Mouse (Mus musculus) neural tube, embryonic 15.5 days (tissue): Measurements from ENCODE around the gene Rad54l. TPM values are rescaled to one million over a fixed set of nuclear protein-coding genes. Genes with fewer than 3 reads are reported as not detected.

Experiments
- ATAC-seq: fragments of 200-750 bp; cut with Nextera tagmentation; 2 replicates; pipeline ENCODE4 v1.8.0; 2017; ENCODE audit warnings: mild to moderate bottlenecking, moderate TSS enrichment, moderate library complexity; ENCODE audit not compliant: low FRiP score
- H3K27ac ChIP-seq: fragments of 300-500 bp; sonication (generic); replicated peaks from 2 replicates; pipeline ENCODE4 v1.5.1; 2015; ENCODE audit warnings: mild to moderate bottlenecking, inconsistent platforms
- H3K27me3 ChIP-seq: fragments of 300-500 bp; sonication (generic); replicated peaks from 2 replicates; pipeline ENCODE4 v1.6.1; 2015; ENCODE audit warnings: inconsistent platforms
- H3K36me3 ChIP-seq: fragments of 300-500 bp; sonication (generic); 2 replicates; pipeline ENCODE4 v1.6.1; 2015; ENCODE audit warnings: inconsistent platforms
- H3K4me1 ChIP-seq: fragments of 300-500 bp; sonication (generic); 2 replicates; pipeline ENCODE4 v1.6.1; 2015; ENCODE audit warnings: inconsistent platforms
- H3K4me2 ChIP-seq: fragments of 300-500 bp; sonication (generic); 2 replicates; pipeline ENCODE4 v1.6.1; 2015; ENCODE audit warnings: inconsistent platforms, mild to moderate bottlenecking, moderate library complexity
- H3K4me3 ChIP-seq: fragments of 300-500 bp; sonication (generic); replicated peaks from 2 replicates; pipeline ENCODE4 v1.5.1; 2015; ENCODE audit warnings: mild to moderate bottlenecking, inconsistent platforms
- H3K9ac ChIP-seq: fragments of 300-500 bp; sonication (generic); replicated peaks from 2 replicates; pipeline ENCODE4 v1.6.1; 2015; ENCODE audit warnings: mild to moderate bottlenecking, inconsistent platforms
- H3K9me3 ChIP-seq: fragments of 300-500 bp; sonication (generic); replicated peaks from 2 replicates; pipeline ENCODE4 v1.6.1; 2016; ENCODE audit warnings: inconsistent platforms
- whole genome bisulfite sequencing: fragments of 180-500 bp; shearing (Covaris S2); methylation state at CpG from one replicate; pipeline ENCODE4 v1.1.7; 2015; ENCODE audit warnings: mixed read lengths; 5-methylcytosine and 5-hydroxymethylcytosine counted together
- polyA plus RNA-seq: library from polyadenylated mRNA; unstranded; fragments of >200 nt; fragmentation: Nextera tagmentation; extraction: Ambion mirVana; gene quantifications from 2 replicates; pipeline ENCODE4 v1.2.1, GENCODE M21; 2015

The Rad54l gene
- polyA plus RNA-seq, 1 experiment from 2014 or later: 5.6 TPM

DNA sequence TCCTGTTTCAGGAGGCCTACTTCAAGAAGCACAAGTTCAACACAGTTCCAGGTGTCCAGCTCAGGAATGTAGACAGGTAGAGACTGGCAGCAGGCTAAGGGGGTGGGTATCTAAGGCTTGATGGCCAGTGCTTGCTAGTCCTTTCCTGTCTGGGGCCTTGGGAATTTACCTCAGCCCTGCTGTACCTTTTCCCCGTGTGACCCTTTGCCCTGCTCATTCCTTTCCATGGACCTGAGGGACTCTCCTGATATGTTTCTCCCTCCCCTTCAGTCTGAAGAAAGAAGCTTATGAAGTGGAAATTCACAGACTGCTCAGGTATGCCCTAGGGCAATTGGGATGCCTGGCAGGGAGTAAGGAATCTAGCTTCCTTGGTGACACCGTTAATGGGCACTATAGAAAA is 34.4 kb upstream of the Rad54l start:
- WGBS: 92% methylated on average over 2 of the region's 2 CpGs
- no peak overlapping the region for H3K27ac ChIP-seq
- no peaks in the 10 kb centered on the region for H3K27me3 ChIP-seq
- H3K9me3 ChIP-seq: no peaks in the 10 kb centered on the region
- H3K36me3 ChIP-seq: peaks cover 79% of the 10 kb centered on the region
- no peaks in the 10 kb centered on the region for H3K4me1 ChIP-seq
- H3K4me3 ChIP-seq: no peak overlapping the region
- no peak overlapping the region for H3K9ac ChIP-seq
- no peak overlapping the region for H3K4me2 ChIP-seq
- ATAC-seq: no peak

DNA sequence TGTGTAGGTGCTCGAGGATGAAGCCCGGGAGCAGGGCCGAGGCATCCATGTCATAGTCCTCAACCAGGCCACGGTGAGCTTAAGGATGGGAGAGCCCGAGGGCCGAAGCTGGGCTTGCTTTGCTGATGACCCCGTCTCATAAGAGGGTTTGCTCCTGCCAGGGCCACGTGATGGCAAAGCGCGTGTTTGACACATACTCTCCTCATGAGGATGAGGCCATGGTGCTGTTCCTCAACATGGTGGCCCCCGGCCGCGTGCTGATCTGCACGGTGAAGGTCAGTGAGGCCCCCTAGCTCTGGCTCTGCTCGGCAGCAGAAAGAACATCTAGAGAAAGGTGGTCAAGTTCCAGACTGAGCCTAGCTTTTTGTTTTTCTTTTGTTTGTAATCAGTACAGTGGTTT is 29.2 kb upstream of the Rad54l start:
- ATAC-seq: no peak
- Histone ChIP-seq H3K27ac (no peak overlapping the region), H3K4me1 (peaks cover 21% of the 10 kb centered on the region), H3K9ac (no peak overlapping the region), H3K9me3 (no peaks in the 10 kb centered on the region), H3K27me3 (no peaks in the 10 kb centered on the region), H3K36me3 (peaks cover 57% of the 10 kb centered on the region), H3K4me2 (no peak overlapping the region), H3K4me3 (no peak overlapping the region)
- WGBS: 93% methylated on average over 15 of the region's 15 CpGs

DNA sequence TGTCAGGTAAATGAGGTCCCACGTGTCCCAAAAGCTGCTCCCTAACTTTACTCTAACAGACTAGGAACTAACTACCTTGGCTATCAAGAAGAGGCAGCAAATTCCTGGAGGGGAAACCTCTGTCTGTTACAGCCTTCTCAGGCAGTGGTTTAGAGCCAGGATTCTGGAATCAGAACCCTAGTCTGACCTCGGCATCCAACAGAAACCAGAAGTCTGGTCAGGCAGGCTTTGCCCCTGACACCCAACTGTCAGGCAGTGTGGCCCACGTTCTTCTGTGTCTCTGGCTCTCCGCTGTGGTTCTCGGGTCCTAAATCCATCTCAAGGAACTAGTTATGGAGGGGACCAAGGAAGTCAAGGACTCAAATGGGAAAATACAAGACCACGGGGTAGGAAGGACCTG is 27.7 kb upstream of the Rad54l start, which contains the start of gene Lurap1:
Gene Lurap1 (minus strand): TSS at position 101 of the 400 bp plus-strand sequence.
- WGBS: 84% methylated on average over 6 of the region's 6 CpGs
- Histone ChIP-seq H3K27me3 (no peaks in the 10 kb centered on the region), H3K4me2 (peak within 1 kb of the TSS; percentile 64), H3K9me3 (no peaks in the 10 kb centered on the region), H3K27ac (peak within 1 kb of the TSS; percentile 86), H3K36me3 (peaks cover 43% of the 10 kb centered on the region), H3K4me3 (peak within 1 kb of the TSS; percentile 68), H3K4me1 (peaks cover 21% of the 10 kb centered on the region), H3K9ac (peak within 1 kb of the TSS; percentile 87)
- no peak for ATAC-seq

DNA sequence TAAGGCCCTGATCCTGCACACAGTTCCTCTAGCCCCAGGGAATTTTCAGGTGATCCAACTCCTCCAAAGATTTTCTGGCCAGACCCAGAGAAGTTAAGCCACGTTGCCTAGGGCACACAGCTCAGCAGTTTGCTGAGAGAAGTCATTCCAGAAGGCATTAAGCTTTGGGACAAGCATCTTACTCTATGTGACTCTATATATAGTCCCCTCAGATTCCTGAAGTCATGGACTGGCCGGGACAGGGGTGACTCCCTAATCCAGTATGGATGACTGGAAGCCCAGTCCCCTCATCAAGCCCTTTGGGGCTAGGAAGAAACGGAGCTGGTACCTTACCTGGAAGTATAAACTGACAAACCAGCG is 27.4 kb upstream of the Rad54l start:
- peak overlapping the region; percentile 87 for H3K9ac ChIP-seq
- H3K27ac ChIP-seq: peak overlapping the region; percentile 86
- peaks cover 21% of the 10 kb centered on the region for H3K4me1 ChIP-seq
- no peaks in the 10 kb centered on the region for H3K27me3 ChIP-seq
- ATAC-seq: peak; percentile 4; the same call in 1 of the 2 replicates
- peak overlapping the region; percentile 68 for H3K4me3 ChIP-seq
- H3K36me3 ChIP-seq: peaks cover 39% of the 10 kb centered on the region
- WGBS: 27% methylated on average over 4 of the region's 4 CpGs
- no peaks in the 10 kb centered on the region for H3K9me3 ChIP-seq
- peak overlapping the region; percentile 64 for H3K4me2 ChIP-seq

DNA sequence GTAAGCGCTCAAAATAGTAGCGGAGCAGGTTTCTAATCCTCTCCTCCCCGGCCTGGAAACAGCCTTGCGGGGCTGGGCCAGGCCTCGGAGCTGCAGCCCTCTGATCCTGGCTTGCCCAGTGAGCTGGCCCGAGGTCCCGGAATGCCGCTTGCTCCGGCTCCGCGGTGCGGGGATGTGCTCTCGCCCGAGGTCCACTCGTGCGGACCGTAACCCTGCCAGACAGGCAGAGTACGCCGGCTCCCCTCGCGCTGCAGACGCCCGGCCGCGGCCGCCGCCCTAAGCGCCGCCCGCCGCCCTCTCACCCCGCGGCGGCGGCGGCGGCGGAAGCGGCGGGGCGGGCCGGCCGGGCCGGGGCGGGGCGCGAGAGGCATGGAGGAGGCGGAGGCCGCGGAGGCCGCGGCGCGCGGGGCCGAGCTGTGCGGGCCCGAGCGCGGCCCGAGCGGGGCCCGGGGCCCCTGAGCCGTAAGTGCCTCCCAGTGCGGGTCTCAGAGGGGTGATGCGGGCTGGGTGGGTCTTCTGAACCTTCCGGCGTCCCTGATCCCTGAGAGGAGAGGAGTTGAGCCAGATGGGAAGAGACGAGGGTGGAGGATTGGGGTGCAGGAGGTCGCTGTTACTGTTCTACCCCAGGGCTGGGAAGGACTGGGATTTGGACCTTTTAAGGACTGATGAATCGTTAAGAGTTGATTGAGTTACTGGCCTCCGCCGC is 26.8 kb upstream of the Rad54l start:
- H3K4me1 ChIP-seq: peaks cover 21% of the 10 kb centered on the region
- peak overlapping the region; percentile 64 for H3K4me2 ChIP-seq
- no peaks in the 10 kb centered on the region for H3K9me3 ChIP-seq
- H3K9ac ChIP-seq: peak overlapping the region; percentile 87
- H3K27ac ChIP-seq: peak overlapping the region; percentile 86
- no peaks in the 10 kb centered on the region for H3K27me3 ChIP-seq
- under 1% methylated on average over 64 of the region's 73 CpGs for WGBS
- H3K4me3 ChIP-seq: peak overlapping the region; percentile 68
- peak; percentile 94 for ATAC-seq
- peaks cover 33% of the 10 kb centered on the region for H3K36me3 ChIP-seq

DNA sequence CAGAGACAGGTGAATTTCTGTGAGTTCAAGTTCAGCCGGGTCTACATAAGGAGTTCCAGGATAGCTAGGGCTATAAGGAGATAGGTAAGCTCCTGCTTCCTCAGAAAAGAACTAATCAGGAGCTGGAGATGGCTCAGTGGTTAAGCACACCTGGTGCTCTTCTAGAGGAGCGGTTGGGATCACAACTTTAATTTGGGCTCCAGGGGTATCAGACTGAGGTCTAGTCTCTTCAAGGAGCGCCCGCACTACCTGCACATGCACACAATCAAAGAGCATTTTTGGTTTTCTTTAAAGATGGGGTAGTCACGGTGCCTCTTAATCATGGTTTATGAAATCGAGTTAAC is 26.3 kb upstream of the Rad54l start:
- ATAC-seq: peak; percentile 25; the same call in 1 of the 2 replicates
- H3K4me2 ChIP-seq: peak overlapping the region; percentile 64
- H3K9ac ChIP-seq: peak overlapping the region; percentile 87
- H3K9me3 ChIP-seq: no peaks in the 10 kb centered on the region
- peak overlapping the region; percentile 68 for H3K4me3 ChIP-seq
- H3K36me3 ChIP-seq: peaks cover 28% of the 10 kb centered on the region
- WGBS: 23% methylated on average over 6 of the region's 6 CpGs
- H3K4me1 ChIP-seq: peaks cover 22% of the 10 kb centered on the region
- H3K27me3 ChIP-seq: no peaks in the 10 kb centered on the region
- H3K27ac ChIP-seq: peak overlapping the region; percentile 86

DNA sequence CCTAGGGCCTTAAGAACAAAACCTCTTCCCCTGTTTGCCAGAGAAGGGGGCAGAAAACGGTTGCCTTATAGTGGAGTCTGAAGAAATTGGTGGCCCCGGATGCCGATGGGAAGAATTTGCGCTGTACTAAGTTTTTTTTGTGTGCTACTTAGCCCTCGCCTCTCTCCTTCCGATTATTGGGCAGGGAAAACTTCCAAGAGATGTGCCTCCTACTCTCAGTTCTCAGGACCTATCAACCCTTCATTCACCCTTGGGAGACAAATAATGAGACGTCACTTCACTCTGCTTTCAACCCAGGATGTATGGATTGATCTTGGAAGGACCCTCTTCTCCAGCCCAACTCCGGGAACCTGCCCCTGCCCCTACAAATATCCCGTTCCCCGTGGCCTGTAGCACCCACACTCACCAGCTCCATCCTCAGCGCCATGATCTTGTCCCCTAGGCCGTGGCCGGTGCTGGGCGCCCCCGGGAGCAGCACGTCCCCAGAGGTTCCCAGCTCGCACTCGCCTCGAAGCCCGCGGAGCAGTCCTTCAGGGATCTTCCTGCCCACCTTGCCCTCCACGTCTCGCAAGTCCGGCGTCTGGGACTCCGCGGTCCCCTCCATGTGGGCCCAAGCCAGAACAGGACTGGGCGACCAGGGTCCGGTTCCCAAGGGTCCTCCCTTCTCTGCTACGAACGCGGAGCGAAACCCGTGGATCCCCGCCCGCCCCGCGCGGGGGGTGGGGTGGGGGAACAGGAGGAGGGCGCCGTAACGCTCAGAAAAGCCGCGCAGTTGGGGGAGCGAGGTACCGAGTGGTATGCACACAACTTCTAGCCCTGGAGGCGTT is 20.6 kb upstream of the Rad54l start:
- no peaks in the 10 kb centered on the region; the same call in 1 of the 2 replicates for H3K27me3 ChIP-seq
- H3K27ac ChIP-seq: no peak overlapping the region
- peak overlapping the region; percentile 66 for H3K4me3 ChIP-seq
- ATAC-seq: peak; percentile 71
- peak overlapping the region; percentile 61 for H3K9ac ChIP-seq
- no peaks in the 10 kb centered on the region for H3K36me3 ChIP-seq
- H3K4me2 ChIP-seq: peak overlapping the region; percentile 98
- H3K4me1 ChIP-seq: peaks cover 21% of the 10 kb centered on the region
- WGBS: under 1% methylated on average over 47 of the region's 47 CpGs
- no peaks in the 10 kb centered on the region for H3K9me3 ChIP-seq

DNA sequence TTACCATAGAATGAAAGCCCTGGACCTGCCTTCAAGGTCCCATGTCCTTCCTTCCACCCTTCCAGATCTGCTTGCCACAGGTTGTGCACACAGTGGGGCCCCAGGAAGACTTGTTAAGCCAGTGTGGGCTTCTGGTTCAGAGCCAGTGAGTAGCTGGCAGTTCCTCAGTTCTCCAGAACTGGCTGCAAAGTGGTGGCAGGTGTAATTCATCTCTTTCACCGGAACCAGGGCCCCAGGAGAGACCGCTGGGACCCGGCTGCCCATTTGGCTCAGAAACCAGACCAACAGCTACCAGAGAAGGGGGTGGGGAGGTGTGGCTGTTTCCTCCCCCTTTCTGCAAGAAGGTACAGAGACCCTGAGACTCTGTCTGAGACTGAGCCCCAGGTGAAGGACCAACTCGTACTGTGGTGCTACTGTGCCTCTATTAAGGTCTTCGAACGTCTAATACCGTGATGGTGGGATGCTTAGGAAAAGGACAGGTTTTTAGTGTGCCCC is 19.9 kb upstream of the Rad54l start:
- Histone ChIP-seq H3K9ac (no peak overlapping the region), H3K36me3 (no peaks in the 10 kb centered on the region), H3K27ac (no peak overlapping the region), H3K4me3 (peak overlapping the region; percentile 66), H3K9me3 (no peaks in the 10 kb centered on the region), H3K4me1 (peaks cover 21% of the 10 kb centered on the region), H3K4me2 (peak overlapping the region; percentile 98), H3K27me3 (no peaks in the 10 kb centered on the region; the same call in 1 of the 2 replicates)
- 10% methylated on average over 7 of the region's 7 CpGs for WGBS
- no peak for ATAC-seq

DNA sequence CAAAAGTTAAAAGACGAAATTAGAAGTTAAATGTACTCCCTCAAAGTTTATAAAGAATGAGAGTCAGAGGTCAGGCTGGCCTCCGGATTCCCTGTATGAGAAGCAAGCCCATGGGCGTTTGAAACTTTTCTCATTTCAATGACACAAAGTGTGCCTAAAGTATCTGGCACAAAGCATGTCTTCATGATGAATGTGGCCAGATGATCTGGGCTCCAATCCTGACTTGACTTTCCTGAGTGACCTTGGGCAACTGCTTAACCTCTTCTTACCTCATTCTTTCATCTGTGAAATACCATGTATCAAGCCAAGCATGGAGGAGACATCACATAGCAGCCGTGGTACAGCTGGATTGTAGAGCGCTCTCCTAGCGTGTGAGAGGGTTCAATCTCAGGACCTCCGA is 18.8 kb upstream of the Rad54l start:
- Histone ChIP-seq H3K4me2 (no peak overlapping the region), H3K4me1 (peaks cover 21% of the 10 kb centered on the region), H3K27me3 (no peaks in the 10 kb centered on the region; the same call in 1 of the 2 replicates), H3K9ac (no peak overlapping the region), H3K9me3 (no peaks in the 10 kb centered on the region), H3K4me3 (no peak overlapping the region), H3K36me3 (no peaks in the 10 kb centered on the region), H3K27ac (no peak overlapping the region)
- no peak for ATAC-seq
- WGBS: 74% methylated on average over 7 of the region's 7 CpGs

DNA sequence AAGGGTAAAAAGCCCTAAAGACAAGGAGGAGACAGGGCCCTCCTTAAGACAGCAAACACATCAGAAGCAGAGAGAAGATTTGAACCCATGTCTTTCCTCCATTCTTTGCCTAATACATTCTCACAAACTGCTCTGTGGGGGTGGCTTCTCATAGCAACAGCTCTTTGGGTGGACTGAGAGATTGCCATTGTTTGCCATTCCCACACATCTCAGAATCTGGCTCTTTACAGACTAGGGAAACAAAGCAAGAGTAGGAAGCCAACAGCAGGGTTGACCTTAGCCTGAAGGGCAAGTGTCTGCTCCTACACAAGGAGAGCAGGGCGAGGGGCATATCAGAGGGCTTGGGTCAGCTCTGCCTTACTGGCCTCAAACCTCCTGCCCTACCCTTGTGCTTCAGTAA is 18.2 kb upstream of the Rad54l start:
- Histone ChIP-seq H3K27ac (no peak overlapping the region), H3K36me3 (no peaks in the 10 kb centered on the region), H3K9ac (no peak overlapping the region), H3K4me3 (no peak overlapping the region), H3K4me2 (no peak overlapping the region), H3K9me3 (no peaks in the 10 kb centered on the region), H3K27me3 (no peaks in the 10 kb centered on the region; the same call in 1 of the 2 replicates), H3K4me1 (peaks cover 21% of the 10 kb centered on the region)
- WGBS: 75% methylated on average over 1 of the region's 1 CpGs
- no peak for ATAC-seq

DNA sequence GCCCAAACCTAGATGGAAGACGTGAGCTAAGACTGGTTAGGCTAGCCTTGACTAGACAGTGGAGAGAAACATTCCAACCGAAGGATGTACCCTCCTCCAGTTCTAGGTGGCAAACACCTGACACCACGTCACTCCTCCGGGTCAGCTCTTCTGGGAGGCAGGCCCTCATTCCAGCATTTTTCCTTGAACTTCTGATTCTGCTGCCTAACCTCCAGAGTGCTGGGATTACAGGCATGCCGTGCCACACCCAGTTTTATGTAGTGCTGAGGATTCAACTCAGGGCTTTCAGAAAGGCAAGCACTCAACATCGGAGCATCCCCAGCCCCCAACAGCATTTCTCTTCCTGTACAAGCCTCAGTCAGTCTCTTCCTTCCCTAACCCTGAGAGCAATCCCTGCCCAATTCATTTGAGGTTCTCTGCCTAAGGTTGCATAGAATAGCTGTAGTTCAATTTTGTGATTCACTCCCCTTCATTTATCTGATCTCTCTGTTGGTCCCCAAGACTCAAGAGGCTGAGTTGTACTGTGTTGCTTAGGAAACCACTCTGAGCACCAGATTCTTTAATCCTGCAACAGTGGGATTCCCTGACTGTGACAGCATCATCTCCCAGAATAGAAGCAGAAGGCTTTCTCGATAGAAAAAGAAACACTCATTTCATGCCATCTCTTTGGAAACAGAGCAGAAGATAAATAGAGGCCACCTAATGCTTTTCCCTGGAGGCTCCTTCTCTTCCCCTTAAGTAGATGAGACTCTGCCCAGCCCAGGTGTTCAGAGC is 17.5 kb upstream of the Rad54l start:
- Histone ChIP-seq H3K27ac (no peak overlapping the region), H3K4me2 (no peak overlapping the region), H3K9ac (no peak overlapping the region), H3K4me3 (no peak overlapping the region), H3K4me1 (peaks cover 21% of the 10 kb centered on the region), H3K36me3 (no peaks in the 10 kb centered on the region), H3K27me3 (no peaks in the 10 kb centered on the region; the same call in 1 of the 2 replicates), H3K9me3 (no peaks in the 10 kb centered on the region)
- ATAC-seq: no peak
- 87% methylated on average over 7 of the region's 7 CpGs for WGBS
